Mouse (Mus musculus) midbrain, embryonic 16.5 days (tissue): Measurements from ENCODE around the gene Cacybp. TPM values are rescaled to one million over a fixed set of nuclear protein-coding genes. Genes with fewer than 3 reads are reported as not detected.

Source experiments
- ATAC-seq: fragments of 200-750 bp; cut with Nextera tagmentation; 2 replicates; pipeline ENCODE4 v1.8.0; 2017; ENCODE audit warnings: moderate TSS enrichment
- H3K27ac ChIP-seq: fragments of 300-500 bp; sonication (generic); 2 replicates; pipeline ENCODE4 v1.5.1; 2014; ENCODE audit warnings: mild to moderate bottlenecking, low read length, mixed read lengths
- H3K27me3 ChIP-seq: fragments of 300-500 bp; sonication (generic); 2 replicates; pipeline ENCODE4 v1.6.1; 2014; ENCODE audit warnings: low read depth, low read length, mixed read lengths; ENCODE audit not compliant: control insufficient read depth, insufficient read depth
- H3K36me3 ChIP-seq: fragments of 300-500 bp; sonication (generic); 2 replicates; pipeline ENCODE4 v1.6.1; 2014; ENCODE audit warnings: mild to moderate bottlenecking, low read length, moderate library complexity, mixed read lengths; ENCODE audit not compliant: control insufficient read depth, insufficient read depth
- H3K4me1 ChIP-seq: fragments of 300-500 bp; sonication (generic); 2 replicates; pipeline ENCODE4 v1.6.1; 2014; ENCODE audit warnings: mild to moderate bottlenecking, low read length, mixed read lengths; ENCODE audit not compliant: control insufficient read depth, insufficient read depth
- H3K4me2 ChIP-seq: fragments of 300-500 bp; sonication (generic); 2 replicates; pipeline ENCODE4 v1.6.1; 2014; ENCODE audit warnings: mild to moderate bottlenecking, low read length, mixed read lengths
- H3K4me3 ChIP-seq: fragments of 300-500 bp; sonication (generic); 2 replicates; pipeline ENCODE4 v1.5.1; 2014; ENCODE audit warnings: low read depth, mild to moderate bottlenecking, low read length, moderate library complexity, mixed read lengths
- H3K9ac ChIP-seq: fragments of 300-500 bp; sonication (generic); 2 replicates; pipeline ENCODE4 v1.6.1; 2014; ENCODE audit warnings: low read depth, low read length, mixed read lengths
- H3K9me3 ChIP-seq: fragments of 300-500 bp; sonication (generic); replicated peaks from 2 replicates; pipeline ENCODE4 v1.6.1; 2014; ENCODE audit warnings: mild to moderate bottlenecking, low read length, mixed read lengths; ENCODE audit not compliant: control insufficient read depth, poor library complexity, severe bottlenecking
- WGBS: fragments of 180-500 bp; shearing (Covaris S2); extraction: QIAGEN DNeasy Blood & Tissue Kit; methylation state at CpG from one replicate; pipeline ENCODE4 v1.1.7; 2014; 5-methylcytosine and 5-hydroxymethylcytosine counted together
- polyA plus RNA-seq: library from polyadenylated mRNA; unstranded; fragments of >200 nt; fragmentation: Nextera tagmentation; extraction: Ambion mirVana; gene quantifications from 2 replicates; pipeline ENCODE4 v1.2.1, GENCODE M21; 2015

Gene Cacybp
- polyA plus RNA-seq, 1 experiment from 2014 or later, result 287 TPM

DNA sequence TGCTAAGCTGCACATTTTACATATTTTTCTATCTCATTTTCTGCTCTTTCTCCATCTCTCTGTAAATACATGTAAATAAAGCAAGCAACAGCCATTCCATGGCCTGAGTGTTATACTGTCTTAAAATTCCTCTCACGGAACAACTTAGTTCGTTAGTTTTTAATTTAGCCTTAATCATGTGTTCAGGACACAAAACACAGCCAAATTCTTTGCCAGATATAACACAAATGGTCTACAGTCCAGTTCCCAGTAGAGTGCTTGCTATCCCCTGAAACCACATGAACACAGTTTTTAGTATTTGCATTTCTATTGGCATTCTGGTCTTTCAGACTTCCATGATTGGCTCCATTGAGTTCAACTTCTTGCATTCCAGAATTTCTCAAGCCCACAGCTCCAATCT is 54.5 kb downstream of the Cacybp start:
- Histone ChIP-seq H3K4me3 (no peak overlapping the region), H3K27ac (no peak overlapping the region), H3K9ac (no peak overlapping the region), H3K36me3 (no peaks in the 10 kb centered on the region), H3K4me2 (no peak overlapping the region), H3K27me3 (no peaks in the 10 kb centered on the region), H3K4me1 (no peaks in the 10 kb centered on the region), H3K9me3 (no peaks in the 10 kb centered on the region)
- no peak for ATAC-seq
- 82% methylated on average over 2 of the region's 2 CpGs for WGBS

DNA sequence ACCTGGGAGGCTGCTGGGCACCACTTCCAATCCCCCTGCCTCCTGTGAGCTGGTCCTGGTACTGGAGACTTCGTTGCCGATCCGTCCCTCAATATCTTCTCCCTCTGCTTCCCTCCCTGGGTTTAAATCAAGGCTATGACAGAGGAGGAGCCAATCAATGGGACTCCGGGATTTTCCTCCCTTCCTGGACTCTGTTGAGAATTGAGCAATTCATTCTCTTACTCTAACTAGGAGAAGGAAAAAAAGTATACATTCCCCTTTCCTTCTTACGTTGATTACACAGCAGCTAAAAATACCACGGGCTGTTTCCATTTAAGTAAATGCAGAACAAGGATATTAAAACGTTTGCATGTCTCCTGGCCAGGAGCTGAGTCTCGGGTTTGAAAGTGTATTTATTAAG is 59.2 kb downstream of the Cacybp start, which contains the start of gene Tnn:
Gene Tnn (minus strand): TSS at position 101 of the 400 bp plus-strand sequence.
- no peaks in the 10 kb centered on the region for H3K4me1 ChIP-seq
- H3K4me2 ChIP-seq, result no peak within 1 kb of the TSS
- no peak within 1 kb of the TSS for H3K9ac ChIP-seq
- H3K9me3 ChIP-seq, result no peaks in the 10 kb centered on the region
- H3K27me3 ChIP-seq, result no peaks in the 10 kb centered on the region
- WGBS, result 82% methylated on average over 8 of the region's 8 CpGs
- H3K36me3 ChIP-seq, result no peaks in the 10 kb centered on the region
- no peak within 1 kb of the TSS for H3K4me3 ChIP-seq
- H3K27ac ChIP-seq, result no peak within 1 kb of the TSS
- ATAC-seq, result no peak

Other genes with a start within 250 kb of the Cacybp start
- gene 4930523C07Rik, start 168.5 kb downstream of the Cacybp start, polyA plus RNA-seq, result 2.7 and 3.1 TPM in 2 replicates
- 0.04 and 0.06 TPM in 2 replicates for gene Tnn, start 59.3 kb downstream of the Cacybp start, polyA plus RNA-seq
- 124 and 128 TPM in 2 replicates for gene Mrps14, start 17.7 kb downstream of the Cacybp start, polyA plus RNA-seq